Mouse (Mus musculus): ENCODE measurements around the gene Prdm16.

DNA sequence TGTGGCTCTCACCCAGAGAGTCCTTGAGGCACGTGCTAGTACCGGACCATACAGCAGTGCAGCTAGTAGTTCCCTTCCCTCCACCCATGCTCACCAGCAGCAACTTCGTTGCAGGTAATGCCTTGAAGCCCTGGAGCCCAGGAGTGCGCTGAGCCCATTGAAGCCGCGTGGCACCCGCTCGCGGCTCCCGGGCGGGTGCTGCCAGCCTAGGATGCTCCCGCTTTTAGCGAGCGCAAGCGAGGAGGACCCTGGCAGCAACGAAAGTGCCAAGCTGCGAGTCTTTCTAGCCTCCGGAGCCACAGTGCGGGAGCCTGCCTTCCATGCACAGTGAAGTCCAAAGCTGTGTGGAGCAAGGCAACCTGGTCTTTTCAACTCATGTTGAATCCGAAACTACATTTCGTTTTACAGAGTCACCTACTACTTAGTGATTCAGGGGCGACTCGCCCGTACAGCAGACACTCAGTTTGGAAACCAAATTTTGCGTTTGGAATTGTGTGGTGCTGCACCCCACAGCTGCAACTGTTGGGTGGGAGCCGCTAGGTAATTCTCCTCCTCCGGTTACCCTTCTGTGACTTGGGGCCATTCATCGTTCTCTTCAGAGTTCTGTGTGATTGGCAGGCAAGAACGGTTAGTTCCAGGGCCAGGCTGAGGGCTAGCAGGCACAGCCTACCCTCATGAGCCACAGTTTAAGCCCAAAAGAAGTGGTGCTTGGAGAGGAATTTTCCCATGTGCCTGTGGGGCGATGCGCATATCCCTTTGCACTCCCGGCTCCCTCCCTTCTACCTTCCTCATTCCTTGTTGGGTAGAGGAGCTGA, 4.8 kb upstream of the Prdm16 start:
- TF ChIP-seq CTCF (IDR thresholded peaks at IDR 0.05; ENCODE audit: control insufficient read depth, insufficient read depth, insufficient read length): no peak
- TF ChIP-seq FOSL1 (IDR thresholded peaks at IDR 0.05; ENCODE audit: insufficient read depth, low read length, poor library complexity, severe bottlenecking): no peak
- no peak for TF ChIP-seq USF1 (IDR thresholded peaks at IDR 0.05; ENCODE audit: low read depth)
- no peak for TF ChIP-seq MAX (IDR thresholded peaks at IDR 0.05)
- TF ChIP-seq CEBPB (IDR thresholded peaks at IDR 0.05; ENCODE audit: low read depth): no peak

Data from C2C12 (cell line).